Mouse (Mus musculus) adrenal gland (tissue): ENCODE results near the gene Itpkb.

Source experiments
- intact Hi-C: fragments of 180-260 bp; cut with DNase I; formaldehyde crosslinking; loops from one replicate; pipeline ENCODE4 v1.15.1; 2025

The Itpkb gene

GRCm38 (mm10) chr1:180338358-180338757, 8.1 kb downstream of the Itpkb start:
- intact Hi-C loops: no loop called here

- intact Hi-C loops: no loop called here
Measured at GRCm38 (mm10) chr1:180339143-180339542, 8.9 kb downstream of the Itpkb start.

- intact Hi-C loops: no loop called here
Measured at GRCm38 (mm10) chr1:180342944-180343343, 12.7 kb downstream of the Itpkb start.

GRCm38 (mm10) chr1:180343434-180344210, 13.3 kb downstream of the Itpkb start:
- intact Hi-C loops: no loop called here

- intact Hi-C loops: no loop called here
Measured at GRCm38 (mm10) chr1:180345098-180345497, 14.8 kb downstream of the Itpkb start.

GRCm38 (mm10) chr1:180347059-180347458, 16.8 kb downstream of the Itpkb start:
- intact Hi-C loops: no loop called here

GRCm38 (mm10) chr1:180347907-180348306, 17.6 kb downstream of the Itpkb start:
- intact Hi-C loops: no loop called here

GRCm38 (mm10) chr1:180349090-180349489, 18.8 kb downstream of the Itpkb start:
- intact Hi-C loops: no loop called here

GRCm38 (mm10) chr1:180352258-180352657, 22.0 kb downstream of the Itpkb start:
- intact Hi-C loops: no loop called here

- intact Hi-C loops: no loop called here
Measured at GRCm38 (mm10) chr1:180354129-180354528, 23.8 kb downstream of the Itpkb start.

GRCm38 (mm10) chr1:180354976-180355730, 24.9 kb downstream of the Itpkb start:
- intact Hi-C loops: no loop called here

- intact Hi-C loops: no loop called here
Measured at GRCm38 (mm10) chr1:180356176-180356575, 25.9 kb downstream of the Itpkb start.

GRCm38 (mm10) chr1:180356857-180357256, 26.6 kb downstream of the Itpkb start:
- intact Hi-C loops: no loop called here

- intact Hi-C loops: no loop called here
Measured at GRCm38 (mm10) chr1:180357893-180358331, 27.6 kb downstream of the Itpkb start.

GRCm38 (mm10) chr1:180358466-180358865, 28.2 kb downstream of the Itpkb start:
- intact Hi-C loops: no loop called here

- intact Hi-C loops: no loop called here
Measured at GRCm38 (mm10) chr1:180359311-180359710, 29.0 kb downstream of the Itpkb start.

- intact Hi-C loops: no loop called here
Measured at GRCm38 (mm10) chr1:180362176-180362575, 31.9 kb downstream of the Itpkb start.

GRCm38 (mm10) chr1:180362844-180363243, 32.6 kb downstream of the Itpkb start:
- intact Hi-C loops: no loop called here

GRCm38 (mm10) chr1:180363317-180363716, 33.0 kb downstream of the Itpkb start:
- intact Hi-C loops: no loop called here

- intact Hi-C loops: no loop called here
Measured at GRCm38 (mm10) chr1:180364005-180364404, 33.7 kb downstream of the Itpkb start.

GRCm38 (mm10) chr1:180364720-180365119, 34.4 kb downstream of the Itpkb start:
- intact Hi-C loops: no loop called here

GRCm38 (mm10) chr1:180365180-180365810, 35.0 kb downstream of the Itpkb start:
- intact Hi-C loops: no loop called here
